Mouse (Mus musculus): ENCODE measurements around the gene Serpina11.

GRCm38 (mm10) chr12:103989857-103990256 lies at the start of gene Serpina11:
- no peak for TF ChIP-seq GATA1 (IDR thresholded peaks at IDR 0.05; ENCODE audit: borderline replicate concordance, low read length)
- TF ChIP-seq FLI1 (IDR thresholded peaks at IDR 0.05; ENCODE audit: low read length): no peak

Measured in megakaryocyte, embryonic 14.5 days (primary cell).